Mouse (Mus musculus) C2C12 (cell line): Measurements from ENCODE around the gene Dnah9. TPM values are rescaled to one million over a fixed set of nuclear protein-coding genes. Genes with fewer than 3 reads are reported as not detected.

Experiments used
- H3K27me3 ChIP-seq: one replicate; pipeline ENCODE4 v1.6.1; 2011; ENCODE audit not compliant: control insufficient read depth, insufficient read depth, insufficient read length
- H3K36me3 ChIP-seq: one replicate; pipeline ENCODE4 v1.6.1; 2011; ENCODE audit not compliant: control insufficient read depth, insufficient read depth
- H3K4me3 ChIP-seq: one replicate; pipeline ENCODE4 v1.5.1; 2011; ENCODE audit warnings: mild to moderate bottlenecking, control low read depth; ENCODE audit not compliant: poor library complexity, insufficient read depth, severe bottlenecking
- H3K79me2 ChIP-seq: one replicate; pipeline ENCODE4 v1.6.1; 2011; ENCODE audit not compliant: control insufficient read depth, insufficient read depth
- H3K79me3 ChIP-seq: one replicate; pipeline ENCODE4 v1.6.1; 2011; ENCODE audit warnings: low read depth, control low read depth
- H3ac ChIP-seq: one replicate; pipeline ENCODE3; 2011; ENCODE audit warnings: low read depth; ENCODE audit not compliant: control insufficient read depth, insufficient read length
- CEBPB ChIP-seq: IDR thresholded peaks from one replicate; pipeline ENCODE4 v1.6.1; 2011; ENCODE audit warnings: low read depth, mild to moderate bottlenecking, control low read depth, moderate library complexity
- CTCF ChIP-seq: IDR thresholded peaks from one replicate; pipeline ENCODE4 v1.5.1; 2011; ENCODE audit not compliant: control insufficient read depth, insufficient read depth, insufficient read length
- FOSL1 ChIP-seq: IDR thresholded peaks from one replicate; pipeline ENCODE4 v1.8.0; 2011; ENCODE audit warnings: mild to moderate bottlenecking, low read length; ENCODE audit not compliant: poor library complexity, insufficient read depth, severe bottlenecking
- MAX ChIP-seq: IDR thresholded peaks from one replicate; pipeline ENCODE4 v1.6.1; 2011; ENCODE audit warnings: mild to moderate bottlenecking, control low read depth
- MYOD1 ChIP-seq: IDR thresholded peaks from one replicate; pipeline ENCODE4 v1.6.1; 2011; ENCODE audit warnings: low read depth; ENCODE audit not compliant: control insufficient read depth, insufficient read length
- MYOG ChIP-seq: IDR thresholded peaks from one replicate; pipeline ENCODE4 v1.6.1; 2011; ENCODE audit not compliant: control insufficient read depth, insufficient read length; ENCODE audit errors: extremely low read depth
- USF1 ChIP-seq: IDR thresholded peaks from one replicate; pipeline ENCODE4 v1.6.1; 2011; ENCODE audit warnings: low read depth, mild to moderate bottlenecking, control low read depth, moderate library complexity
- polyA plus RNA-seq: library from polyadenylated mRNA; unstranded; fragments of >200 nt; fragmentation: generic; extraction: Trizol; gene quantifications from one replicate; pipeline ENCODE4 v1.2.1, GENCODE M21; 2012; ENCODE audit warnings: missing spikeins

The Dnah9 gene
- polyA plus RNA-seq, 1 experiment: under 0.01 TPM

GRCm38 (mm10) chr11:65918480-65919236 is 249.7 kb downstream of the Dnah9 start:
- no peak overlapping the region for H3ac ChIP-seq
- no peaks in the 10 kb centered on the region for H3K79me2 ChIP-seq
- H3K4me3 ChIP-seq: no peak overlapping the region
- no peaks in the 10 kb centered on the region for H3K79me3 ChIP-seq
- TF ChIP-seq MYOD1 (no peak), CEBPB (no peak), FOSL1 (no peak), MYOG (no peak), USF1 (no peak)
- no peaks in the 10 kb centered on the region for H3K27me3 ChIP-seq
- H3K36me3 ChIP-seq: no peaks in the 10 kb centered on the region

DNA sequence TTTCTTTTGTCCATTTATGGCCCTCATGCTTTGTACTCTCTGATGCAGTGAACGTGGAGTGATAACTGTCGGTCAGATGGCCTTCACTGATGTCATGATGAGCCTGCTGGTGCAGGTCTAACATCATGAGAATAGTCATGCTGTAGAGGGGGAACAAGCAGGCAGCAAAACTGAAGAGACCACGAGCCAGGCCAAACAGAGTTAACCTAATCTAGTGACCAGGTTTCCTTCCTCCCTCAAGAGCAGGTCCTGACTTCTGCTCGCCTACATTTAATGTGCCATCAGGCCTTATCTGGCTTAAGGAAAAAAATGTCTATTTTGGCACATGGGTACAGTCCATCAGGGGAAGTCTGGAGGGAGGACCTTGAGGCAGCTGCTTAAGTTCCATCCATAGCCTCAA is 259.2 kb downstream of the Dnah9 start:
- H3K27me3 ChIP-seq: no peaks in the 10 kb centered on the region
- no peak for TF ChIP-seq CEBPB
- TF ChIP-seq MYOD1: no peak
- TF ChIP-seq USF1: no peak
- no peak for TF ChIP-seq FOSL1
- TF ChIP-seq MAX: no peak
- TF ChIP-seq CTCF: no peak
- no peak for TF ChIP-seq MYOG
- no peak overlapping the region for H3K4me3 ChIP-seq
- H3ac ChIP-seq: no peak overlapping the region
- H3K79me3 ChIP-seq: no peaks in the 10 kb centered on the region
- H3K79me2 ChIP-seq: no peaks in the 10 kb centered on the region
- no peaks in the 10 kb centered on the region for H3K36me3 ChIP-seq

DNA sequence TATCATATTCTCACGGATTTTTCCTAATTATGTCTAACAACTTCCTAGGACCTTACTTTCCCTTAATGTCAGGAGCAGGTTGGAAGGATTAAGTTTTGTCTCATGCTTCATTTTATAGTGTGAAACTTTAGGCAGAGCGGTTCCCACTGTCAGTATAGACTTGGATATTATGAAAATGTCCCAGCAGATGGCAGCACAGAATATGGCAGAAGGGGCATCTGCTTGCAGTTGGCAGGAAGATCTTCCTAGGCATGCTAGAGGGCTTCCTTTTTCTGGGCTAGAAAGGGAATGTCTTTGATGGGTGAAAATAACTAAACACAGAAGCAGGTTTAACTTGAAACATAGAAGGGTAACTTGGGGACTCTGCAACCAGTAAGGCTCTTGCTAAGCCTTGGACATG is 262.9 kb downstream of the Dnah9 start:
- Histone ChIP-seq H3K27me3 (no peaks in the 10 kb centered on the region), H3K36me3 (no peaks in the 10 kb centered on the region), H3K79me3 (no peaks in the 10 kb centered on the region), H3ac (no peak overlapping the region), H3K4me3 (no peak overlapping the region), H3K79me2 (no peaks in the 10 kb centered on the region)
- no peak for TF ChIP-seq CTCF
- no peak for TF ChIP-seq USF1
- TF ChIP-seq FOSL1: no peak
- TF ChIP-seq MYOD1: no peak
- TF ChIP-seq CEBPB: no peak
- no peak for TF ChIP-seq MYOG
- no peak for TF ChIP-seq MAX

GRCm38 (mm10) chr11:65903944-65904343 is 264.4 kb downstream of the Dnah9 start:
- no peak overlapping the region for H3ac ChIP-seq
- no peak for TF ChIP-seq MYOG
- no peak for TF ChIP-seq MYOD1
- TF ChIP-seq MAX: no peak
- TF ChIP-seq USF1: no peak
- no peak for TF ChIP-seq CTCF
- TF ChIP-seq FOSL1: no peak
- TF ChIP-seq CEBPB: no peak
- H3K79me3 ChIP-seq: no peaks in the 10 kb centered on the region
- no peaks in the 10 kb centered on the region for H3K27me3 ChIP-seq
- no peaks in the 10 kb centered on the region for H3K36me3 ChIP-seq
- H3K4me3 ChIP-seq: no peak overlapping the region
- no peaks in the 10 kb centered on the region for H3K79me2 ChIP-seq

DNA sequence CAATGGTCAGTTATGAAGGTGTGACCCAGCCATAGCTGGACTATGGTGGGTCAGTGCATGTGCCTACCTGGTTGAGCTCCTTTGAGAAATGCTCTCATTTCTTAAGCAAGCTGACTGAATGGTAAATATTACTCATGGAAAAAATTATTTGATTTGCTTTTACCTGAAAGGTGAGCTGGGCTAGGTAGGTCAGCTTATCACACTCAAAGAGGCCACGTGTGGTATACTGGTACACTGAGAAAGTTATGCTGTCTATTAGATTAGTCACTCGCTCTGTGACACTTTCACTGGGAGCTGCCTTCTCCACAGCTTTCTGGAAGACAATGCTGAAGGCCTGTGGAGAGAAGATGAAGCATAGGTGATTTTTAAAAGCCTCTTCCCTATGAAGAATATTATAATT is 286.9 kb downstream of the Dnah9 start:
- Histone ChIP-seq H3K36me3 (no peaks in the 10 kb centered on the region), H3K27me3 (no peaks in the 10 kb centered on the region), H3ac (no peak overlapping the region), H3K79me2 (no peaks in the 10 kb centered on the region), H3K4me3 (no peak overlapping the region), H3K79me3 (no peaks in the 10 kb centered on the region)
- TF ChIP-seq MAX (no peak), MYOG (no peak), MYOD1 (no peak), FOSL1 (no peak), USF1 (no peak), CTCF (no peak), CEBPB (no peak)
